In the genomic region with DNA sequence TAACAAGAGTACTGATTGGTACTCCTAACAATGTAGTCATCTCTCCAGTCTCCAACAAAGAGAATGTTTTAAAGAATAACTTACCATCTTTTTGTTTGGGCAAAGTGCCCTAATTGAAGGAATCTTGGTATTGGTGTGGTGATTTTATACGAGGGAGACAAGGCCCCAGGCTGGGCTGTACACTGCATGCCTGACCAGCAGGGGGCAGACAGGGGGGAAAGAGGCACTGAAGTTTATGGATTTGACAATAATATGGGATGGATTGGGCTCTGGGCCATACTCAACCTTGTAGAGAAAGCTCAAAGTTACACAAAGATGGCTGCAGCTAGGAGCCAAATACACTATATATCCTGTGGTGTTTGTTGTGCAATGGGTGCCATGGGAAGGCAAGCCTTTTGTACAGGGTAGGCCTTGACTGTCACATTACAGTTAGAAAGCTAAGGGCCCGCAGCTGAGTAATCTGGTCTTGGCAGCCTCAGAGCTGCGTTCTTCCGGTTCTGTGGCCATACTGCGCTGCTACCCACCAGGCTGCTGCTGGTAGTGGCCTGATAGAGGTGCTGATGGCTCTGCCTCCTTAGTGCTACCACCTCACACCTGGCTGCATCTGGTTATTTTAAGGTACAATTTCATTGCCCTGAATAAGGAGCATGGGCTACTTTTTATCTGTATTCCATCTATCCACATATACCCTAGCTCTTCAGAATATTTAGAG, we compare ENCODE assay signal across 8 mouse cellular contexts. TPM values are rescaled to one million over a fixed set of nuclear protein-coding genes. Genes with fewer than 3 reads are reported as not detected.
DNase-seq lines count a peak whose midpoint lies in the region; ATAC-seq lines count a peak whose summit lies in the region.

No protein-coding gene starts in this region.

- peak; percentile 39 for ATAC-seq in forebrain, embryonic 16.5 days

- H3K36me3 ChIP-seq in forebrain, embryonic 16.5 days (ENCODE audit: control insufficient read depth, insufficient read depth): peaks cover 11% of the 10 kb centered on the region; the same call in 1 of the 2 replicates
- peaks cover 27% of the 10 kb centered on the region for H3K36me3 ChIP-seq in midbrain, embryonic 10.5 days

- no peak overlapping the region for H3K9ac ChIP-seq in forebrain, embryonic 16.5 days (replicated peaks; ENCODE audit: low read depth, low read length)

- no peaks in the 10 kb centered on the region for H3K27me3 ChIP-seq in forebrain, embryonic 16.5 days (replicated peaks; ENCODE audit: control insufficient read depth, insufficient read depth, low read length)
- no peaks in the 10 kb centered on the region for H3K27me3 ChIP-seq in midbrain, embryonic 10.5 days (ENCODE audit: low read depth, poor library complexity, severe bottlenecking)

- no peak overlapping the region for H3K4me3 ChIP-seq in forebrain, embryonic 16.5 days (replicated peaks; ENCODE audit: low read length)
- H3K4me3 ChIP-seq in midbrain, embryonic 10.5 days: no peak overlapping the region

- H3K9me3 ChIP-seq in forebrain, embryonic 16.5 days (ENCODE audit: control insufficient read depth, low read length): no peaks in the 10 kb centered on the region
- no peaks in the 10 kb centered on the region for H3K9me3 ChIP-seq in midbrain, embryonic 10.5 days (replicated peaks)

- peaks cover 13% of the 10 kb centered on the region for H3K4me1 ChIP-seq in forebrain, embryonic 16.5 days (replicated peaks; ENCODE audit: control insufficient read depth, insufficient read depth, low read length)
- peaks cover under 1% of the 10 kb centered on the region; the same call in 1 of the 2 replicates for H3K4me1 ChIP-seq in midbrain, embryonic 10.5 days

- WGBS in forebrain, embryonic 16.5 days: 77% methylated on average over 5 of the region's 5 CpGs
- 79% methylated on average over 5 of the region's 5 CpGs for WGBS in midbrain, embryonic 10.5 days

- no peak overlapping the region for H3K4me2 ChIP-seq in forebrain, embryonic 16.5 days (ENCODE audit: low read length)

- H3K27ac ChIP-seq in forebrain, embryonic 16.5 days (ENCODE audit: low read length): no peak overlapping the region
- H3K27ac ChIP-seq in midbrain, embryonic 10.5 days (replicated peaks): no peak overlapping the region

- peak; percentile 48 for DNase-seq in adrenal gland, adult 2 months
- DNase-seq in adrenal gland, postnatal 4 days (ENCODE audit: low spot score in 2 of 2): no peak
- DNase-seq in urinary bladder, postnatal 25 days (ENCODE audit: low spot score): peak; percentile 62
- DNase-seq in urinary bladder, adult 2 months (ENCODE audit: low spot score): no peak
- DNase-seq in kidney, postnatal 10 days: peak; percentile 66
- DNase-seq in midbrain, embryonic 10.5 days (ENCODE audit: low spot score): peak; percentile 46
- peak; percentile 61 for DNase-seq in thymus, postnatal 14 days

RNA-seq across cellular contexts. Expression of a gene that starts 6.7 kb away (rescaled TPM):
- 1 to 10 TPM; 9.1 to 9.7 TPM for total RNA-seq in adrenal gland, adult 2 months (2021)
- 6.8 and 8.0 TPM in 2 replicates for polyA plus RNA-seq in adrenal gland, adult 2 months (2012; rRNA removed)
- total RNA-seq in adrenal gland, postnatal 4 days (2021): 10 to 100 TPM; 13.8 to 16.9 TPM
- 10.0 and 11.8 TPM in 2 replicates for polyA plus RNA-seq in urinary bladder, adult 2 months (2012; rRNA removed)
- 38.2 and 40.6 TPM in 2 replicates for polyA plus RNA-seq in forebrain, embryonic 16.5 days (2015; fragmentation: Nextera tagmentation; extraction: Ambion mirVana)
- 13.0 and 17.0 TPM in 2 replicates for polyA plus RNA-seq in midbrain, embryonic 10.5 days (2016; fragmentation: Nextera tagmentation; extraction: Ambion mirVana)

Comparison
In these comparisons a context has a peak if more than half of its experiments do, and no peak if none do; other contexts are left out.
1. DNase-seq: peak in adrenal gland, adult 2 months (single experiment), urinary bladder, postnatal 25 days (single experiment), kidney, postnatal 10 days (single experiment), midbrain, embryonic 10.5 days (single experiment) and thymus, postnatal 14 days (single experiment); none in adrenal gland, postnatal 4 days (0 of 2) and urinary bladder, adult 2 months (single experiment).